Mouse (Mus musculus) splenic B cell, adult 2 months (primary cell): ENCODE measurements around the gene Myt1.

Experiments
- DNase-seq: peaks from one replicate; pipeline ENCODE4 v3.0.0-alpha.2; 2011; ENCODE audit warnings: low read depth, low spot score
- H3K27me3 ChIP-seq: 2 replicates; pipeline ENCODE4 v1.6.1; 2012; ENCODE audit warnings: mild to moderate bottlenecking, low read length, moderate library complexity, mixed read lengths; ENCODE audit not compliant: control insufficient read depth, poor library complexity, insufficient read depth, severe bottlenecking
- H3K36me3 ChIP-seq: 2 replicates; pipeline ENCODE4 v1.6.1; 2012; ENCODE audit warnings: mild to moderate bottlenecking, low read length, moderate library complexity, mixed read lengths; ENCODE audit not compliant: control insufficient read depth, poor library complexity, insufficient read depth, severe bottlenecking

Gene Myt1

GRCm38 (mm10) chr2:181837372-181838292, 74.5 kb downstream of the Myt1 start, which contains the start of gene Pcmtd2:
Gene Pcmtd2, plus strand, starts transcription at chr2:181837854.
- DNase-seq, result peak; percentile 94
- Histone ChIP-seq H3K27me3 (no peaks in the 10 kb centered on the region), H3K36me3 (no peaks in the 10 kb centered on the region)

GRCm38 (mm10) chr2:181838293-181838680, 75.2 kb downstream of the Myt1 start:
- DNase-seq, result no peak

GRCm38 (mm10) chr2:181845709-181846394, 82.7 kb downstream of the Myt1 start:
- Histone ChIP-seq H3K27me3 (no peaks in the 10 kb centered on the region), H3K36me3 (peaks cover 12% of the 10 kb centered on the region; the same call in 1 of the 2 replicates)
- no peak for DNase-seq

More at GRCm38 (mm10) chr2:181838293-181838680, 75.2 kb downstream of the Myt1 start:
- no peaks in the 10 kb centered on the region for H3K36me3 ChIP-seq
- H3K27me3 ChIP-seq, result no peaks in the 10 kb centered on the region

GRCm38 (mm10) chr2:181863791-181864535, 100.8 kb downstream of the Myt1 start, which contains the start of gene Polr3k:
Gene Polr3k, plus strand, starts transcription at chr2:181864337.
- peak; percentile 95 for DNase-seq
- peaks cover 3% of the 10 kb centered on the region for H3K36me3 ChIP-seq
- H3K27me3 ChIP-seq, result no peaks in the 10 kb centered on the region

GRCm38 (mm10) chr2:181864536-181864860, 101.4 kb downstream of the Myt1 start:
- Histone ChIP-seq H3K27me3 (no peaks in the 10 kb centered on the region), H3K36me3 (peaks cover 1% of the 10 kb centered on the region; the same call in 1 of the 2 replicates)
- DNase-seq, result no peak

- peak; percentile 79 for DNase-seq
- Histone ChIP-seq H3K27me3 (no peaks in the 10 kb centered on the region), H3K36me3 (peaks cover 1% of the 10 kb centered on the region; the same call in 1 of the 2 replicates)
These were observed 103.8 kb downstream of the Myt1 start for GRCm38 (mm10) chr2:181866931-181867330.

GRCm38 (mm10) chr2:181871039-181871438, 107.9 kb downstream of the Myt1 start:
- no peak for DNase-seq
- H3K27me3 ChIP-seq, result no peaks in the 10 kb centered on the region
- H3K36me3 ChIP-seq, result peaks cover 4% of the 10 kb centered on the region; the same call in 1 of the 2 replicates
